Mouse (Mus musculus) myocyte (in vitro differentiated cells): ENCODE measurements around the gene Zfp653.

Experiments used
- CEBPB ChIP-seq: IDR thresholded peaks from 2 replicates; pipeline ENCODE4 v1.6.1; 2011; ENCODE audit warnings: mild to moderate bottlenecking, moderate library complexity; ENCODE audit not compliant: poor library complexity, insufficient read depth, severe bottlenecking
- E2F4 ChIP-seq: IDR thresholded peaks from one replicate; pipeline ENCODE4 v1.6.1; 2011; ENCODE audit warnings: mild to moderate bottlenecking, control low read depth, moderate library complexity; ENCODE audit not compliant: insufficient read depth
- MYOD1 ChIP-seq, 3 experiments: IDR thresholded peaks; one replicate each; pipeline ENCODE4 v1.6.1; 2011; ENCODE audit warnings: control low read depth in 2 of 3, low read depth in 2 of 3, mild to moderate bottlenecking in 2 of 3, moderate library complexity in 1 of 3; ENCODE audit not compliant: insufficient read length in 2 of 3, control insufficient read depth in 1 of 3
- MYOG ChIP-seq, 3 experiments: IDR thresholded peaks; one replicate each; pipeline ENCODE4 v1.6.1; 2011; ENCODE audit warnings: control low read depth in 2 of 3, low read depth in 2 of 3, mild to moderate bottlenecking in 2 of 3; ENCODE audit not compliant: insufficient read length in 2 of 3, control insufficient read depth in 1 of 3, insufficient read depth in 1 of 3
- POLR2A ChIP-seq: IDR thresholded peaks from one replicate; pipeline ENCODE4 v1.6.1; 2011; ENCODE audit warnings: low read depth, mild to moderate bottlenecking, control low read depth, moderate library complexity; ENCODE audit not compliant: insufficient read length
- POLR2AphosphoS2 ChIP-seq: IDR thresholded peaks from one replicate; pipeline ENCODE4 v1.6.1; 2011; ENCODE audit warnings: low read depth, control low read depth; ENCODE audit not compliant: insufficient read length
- REST ChIP-seq: IDR thresholded peaks from one replicate; pipeline ENCODE4 v1.6.1; 2011; ENCODE audit warnings: mild to moderate bottlenecking, control low read depth, moderate library complexity; ENCODE audit not compliant: insufficient read depth, insufficient read length
- TCF12 ChIP-seq: IDR thresholded peaks from one replicate; pipeline ENCODE4 v1.6.1; 2011; ENCODE audit warnings: mild to moderate bottlenecking, control low read depth; ENCODE audit not compliant: poor library complexity, insufficient read depth, severe bottlenecking
- USF1 ChIP-seq: IDR thresholded peaks from one replicate; pipeline ENCODE4 v1.6.1; 2011; ENCODE audit warnings: low read depth, mild to moderate bottlenecking, control low read depth, moderate library complexity

DNA sequence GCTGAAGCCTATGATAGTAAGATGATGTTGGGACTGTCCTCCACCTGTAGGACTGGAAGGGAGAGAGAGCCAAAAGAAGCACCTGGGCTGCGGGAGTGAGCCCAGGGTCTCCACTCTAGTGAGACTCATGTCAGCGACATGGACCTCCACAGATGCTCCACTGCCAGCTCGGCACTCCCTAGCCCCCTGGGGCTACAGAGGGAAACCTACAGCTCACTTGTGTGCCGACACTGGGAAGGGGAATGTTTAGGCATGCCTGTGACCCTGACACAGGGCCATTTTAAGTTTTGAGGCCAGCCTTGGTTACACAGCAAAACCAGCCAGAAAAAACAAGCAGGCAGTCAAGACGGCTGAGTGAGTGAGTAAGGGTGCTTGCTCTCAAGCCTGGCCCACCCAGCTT, 4.0 kb downstream of the Zfp653 start:
- TF ChIP-seq POLR2AphosphoS2 (no peak), POLR2A (no peak), E2F4 (no peak), MYOD1 (IDR thresholded peaks at IDR 0.05; ENCODE audit: control insufficient read depth in 1 of 3, insufficient read length in 2 of 3, low read depth in 2 of 3) (no peak), USF1 (no peak), TCF12 (no peak), REST (no peak), CEBPB (no peak), MYOG (IDR thresholded peaks at IDR 0.05; ENCODE audit: control insufficient read depth in 1 of 3, insufficient read depth in 1 of 3, insufficient read length in 2 of 3, low read depth in 2 of 3) (no peak)
